Comparison of ENCODE assay signal across 8 mouse cellular contexts in genomic region chr2:73540450-73541162, GRCm38 (mm10). TPM values are rescaled to one million over a fixed set of nuclear protein-coding genes. Genes with fewer than 3 reads are reported as not detected.
A peak's percentile ranks its signal among the peaks of the same experiment; 100 is the strongest.
DNase-seq lines count a peak whose midpoint lies in the region; ATAC-seq and TF ChIP-seq lines count a peak whose summit lies in the region.

No protein-coding gene starts in this region.

- ATAC-seq in limb, embryonic 12.5 days (ENCODE audit: insufficient number of reproducible peaks, insufficient read depth, low FRiP score, low TSS enrichment, low read depth) = peak; percentile 48
- no peak; the same call in 1 of the 2 replicates for ATAC-seq in megakaryocyte-erythroid progenitor cell, adult 5-6 weeks (replicated peaks; ENCODE audit: low FRiP score, low TSS enrichment, poor library complexity, severe bottlenecking)
- ATAC-seq in frontal cortex, adult (ENCODE audit: low TSS enrichment) = no peak

- no peak for TF ChIP-seq POLR2A in bone marrow macrophage, adult 2 months (IDR thresholded peaks at IDR 0.05; ENCODE audit: borderline replicate concordance, low read depth, low read length)

- peak overlapping the region; percentile 50 for H3K4me2 ChIP-seq in limb, embryonic 12.5 days

- no peak for TF ChIP-seq CTCF in left cerebral cortex, adult 2 months (IDR thresholded peaks at IDR 0.05)
- no peak for TF ChIP-seq CTCF in bone marrow macrophage, adult 2 months (IDR thresholded peaks at IDR 0.05; ENCODE audit: low read depth, low read length)

- no peak overlapping the region for H3K27ac ChIP-seq in left cerebral cortex, adult 2 months
- peak overlapping the region; percentile 77 for H3K27ac ChIP-seq in bone marrow macrophage, adult 2 months (ENCODE audit: insufficient read depth, low read depth, low read length)
- peak overlapping the region; percentile 83 for H3K27ac ChIP-seq in limb, embryonic 12.5 days

- no peak for DNase-seq in left cerebral cortex, adult 2 months (ENCODE audit: extremely low spot score in 1 of 2, low spot score in 2 of 2)
- DNase-seq in left cerebral cortex, adult 18-20 months (ENCODE audit: low spot score in 2 of 2) = no peak
- DNase-seq in naive thymus-derived CD4-positive, alpha-beta T cell, adult 2 months (ENCODE audit: low read depth) = peak; percentile 50
- DNase-seq in right cerebral cortex, postnatal 14 days = no peak

- intact Hi-C loops in left cerebral cortex, adult 2 months (cut with DNase I) = no loop called here

- H3K27me3 ChIP-seq in limb, embryonic 12.5 days = no peaks in the 10 kb centered on the region

- no peaks in the 10 kb centered on the region for H3K36me3 ChIP-seq in limb, embryonic 12.5 days

- 0 out of 2 replicates have a peak overlapping the region, but pooled peaks have one; percentile 17 for H3K4me3 ChIP-seq in left cerebral cortex, adult 2 months
- H3K4me3 ChIP-seq in bone marrow macrophage, adult 2 months (ENCODE audit: insufficient read depth, low read length) = peak overlapping the region; percentile 48
- peak overlapping the region; percentile 20; the same call in 1 of the 2 replicates for H3K4me3 ChIP-seq in limb, embryonic 12.5 days (replicated peaks)

- WGBS in limb, embryonic 12.5 days = 10% methylated on average over 16 of the region's 16 CpGs

- peaks cover 20% of the 10 kb centered on the region for H3K4me1 ChIP-seq in bone marrow macrophage, adult 2 months (ENCODE audit: control insufficient read depth, insufficient read depth, low read length)
- H3K4me1 ChIP-seq in limb, embryonic 12.5 days (replicated peaks) = peaks cover 48% of the 10 kb centered on the region

- peak overlapping the region; percentile 42 for H3K9ac ChIP-seq in limb, embryonic 12.5 days (replicated peaks)

- no peaks in the 10 kb centered on the region for H3K9me3 ChIP-seq in limb, embryonic 12.5 days

RNA-seq across cellular contexts. Expression of gene Wipf1, which starts 11.1 kb away (rescaled TPM):
- total RNA-seq in left cerebral cortex, adult 2 months (2021) = 1 to 10 TPM; 7.4 to 7.9 TPM
- 1 to 10 TPM; 7.9 to 9.4 TPM for total RNA-seq in left cerebral cortex, adult 18-20 months (2021)
- 114 and 143 TPM in 2 replicates for polyA plus RNA-seq in bone marrow macrophage, adult 2 months (2012; ENCODE audit: insufficient read depth, insufficient read length, missing spikeins)
- 16.1 and 17.7 TPM in 2 replicates for polyA plus RNA-seq in limb, embryonic 12.5 days (2016; fragmentation: Nextera tagmentation; extraction: Ambion mirVana)
- 7.7 and 14.0 TPM in 2 replicates for total RNA-seq in megakaryocyte-erythroid progenitor cell, adult 5-6 weeks (2014; fragmentation: Nextera tagmentation)
- 3.9 and 9.6 TPM in 2 replicates for total RNA-seq in megakaryocyte-erythroid progenitor cell, adult 5-6 weeks (2017)

RNA-seq across cellular contexts. Expression of gene Chrna1, which starts 39.5 kb away (rescaled TPM):
- total RNA-seq in left cerebral cortex, adult 2 months (2021) = under 1 TPM; 0.12 to 0.25 TPM
- total RNA-seq in left cerebral cortex, adult 18-20 months (2021) = under 1 TPM; 0.07 to 0.16 TPM
- polyA plus RNA-seq in bone marrow macrophage, adult 2 months (2012; ENCODE audit: insufficient read depth, insufficient read length, missing spikeins) = not detected in 2 replicates
- 7.9 and 8.6 TPM in 2 replicates for polyA plus RNA-seq in limb, embryonic 12.5 days (2016; fragmentation: Nextera tagmentation; extraction: Ambion mirVana)
- total RNA-seq in megakaryocyte-erythroid progenitor cell, adult 5-6 weeks (2014; fragmentation: Nextera tagmentation) = 0.28 TPM in 1 of 2 replicates, not detected in the other
- not detected in 2 replicates for total RNA-seq in megakaryocyte-erythroid progenitor cell, adult 5-6 weeks (2017)
